Mouse (Mus musculus) heart, adult 2 months (tissue): ENCODE measurements around the gene Sec24d.

Experiments used
- CTCF ChIP-seq: fragments of 200-600 bp; IDR thresholded peaks from 2 replicates; pipeline ENCODE4 v1.8.1; 2022; ENCODE audit warnings: antibody characterized with exemption, mild to moderate bottlenecking, moderate library complexity
- POLR2A ChIP-seq: fragments of 200-500 bp; IDR thresholded peaks from 2 replicates; pipeline ENCODE4 v1.6.1; 2011; ENCODE audit warnings: mild to moderate bottlenecking, low read depth, low read length, control low read depth; ENCODE audit not compliant: insufficient read depth

GRCm38 (mm10) chr3:123324326-123324725, 57.1 kb downstream of the Sec24d start:
- no peak for TF ChIP-seq CTCF
- TF ChIP-seq POLR2A, result 0 out of 2 replicates have a peak, but pooled peaks have one; percentile 35
